Mouse (Mus musculus) heart, adult 2 months (tissue): Measurements from ENCODE around the gene Ebf1.

Source experiments
- EP300 ChIP-seq: fragments of 200-500 bp; IDR thresholded peaks from 2 replicates; pipeline ENCODE4 v1.6.1; 2011; ENCODE audit warnings: low read depth, low read length, control low read depth; ENCODE audit not compliant: insufficient read depth
- POLR2A ChIP-seq: fragments of 200-500 bp; IDR thresholded peaks from 2 replicates; pipeline ENCODE4 v1.6.1; 2011; ENCODE audit warnings: mild to moderate bottlenecking, low read depth, low read length, control low read depth; ENCODE audit not compliant: insufficient read depth

DNA sequence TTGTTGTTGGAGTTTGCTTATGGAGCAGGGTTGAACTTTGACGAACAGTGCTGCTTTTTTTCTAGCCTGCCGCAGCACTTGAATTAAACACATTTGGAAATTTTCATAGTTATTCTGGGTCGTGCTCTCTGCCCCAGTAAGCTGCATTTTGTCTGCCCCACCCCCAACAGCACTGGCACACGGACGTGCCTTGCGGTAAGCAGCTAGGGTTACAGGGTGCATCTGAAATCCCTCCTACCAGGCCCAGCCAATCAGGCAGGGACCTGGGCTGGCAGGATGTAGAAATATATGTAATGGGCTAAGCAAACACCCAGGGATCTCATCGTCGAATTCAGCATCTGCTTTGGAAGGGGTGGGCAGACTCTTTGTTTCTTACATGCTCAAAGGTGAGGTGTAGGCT lies 307.8 kb downstream of the Ebf1 start:
- TF ChIP-seq POLR2A (no peak), EP300 (no peak)
